Mouse (Mus musculus): ENCODE data around the gene Kif1c.

Kif1c gene

GRCm38 (mm10) chr11:70697376-70697775 lies 3.0 kb upstream of the Kif1c start:
- peak; percentile 37 for DNase-seq (ENCODE audit: low read depth, low spot score)

GRCm38 (mm10) chr11:70699051-70699450 lies 1.3 kb upstream of the Kif1c start:
- no peak for DNase-seq (ENCODE audit: low read depth, low spot score)

- peak; percentile 76 for DNase-seq (ENCODE audit: low read depth, low spot score)
Observed at GRCm38 (mm10) chr11:70700613-70701012, 265 bp downstream of the Kif1c start.

- DNase-seq (ENCODE audit: low read depth, low spot score), result no peak
Observed at GRCm38 (mm10) chr11:70701221-70701955, 1.0 kb downstream of the Kif1c start.

- DNase-seq (ENCODE audit: low read depth, low spot score), result no peak
Observed at GRCm38 (mm10) chr11:70701984-70702733, 1.8 kb downstream of the Kif1c start.

- no peak for DNase-seq (ENCODE audit: low read depth, low spot score)
Observed at GRCm38 (mm10) chr11:70702781-70703180, 2.4 kb downstream of the Kif1c start.

GRCm38 (mm10) chr11:70706127-70706526 lies 5.8 kb downstream of the Kif1c start:
- no peak for DNase-seq (ENCODE audit: low read depth, low spot score)

GRCm38 (mm10) chr11:70711026-70711425 lies 10.7 kb downstream of the Kif1c start:
- no peak for DNase-seq (ENCODE audit: low read depth, low spot score)

GRCm38 (mm10) chr11:70713222-70713621 lies 12.9 kb downstream of the Kif1c start:
- no peak for DNase-seq (ENCODE audit: low read depth, low spot score)

GRCm38 (mm10) chr11:70715832-70716231 lies 15.5 kb downstream of the Kif1c start:
- DNase-seq (ENCODE audit: low read depth, low spot score), result no peak

- DNase-seq (ENCODE audit: low read depth, low spot score), result no peak
Observed at GRCm38 (mm10) chr11:70718481-70718880, 18.1 kb downstream of the Kif1c start.

GRCm38 (mm10) chr11:70720567-70720966 lies 20.2 kb downstream of the Kif1c start:
- no peak for DNase-seq (ENCODE audit: low read depth, low spot score)

GRCm38 (mm10) chr11:70721072-70721471 lies 20.7 kb downstream of the Kif1c start:
- DNase-seq (ENCODE audit: low read depth, low spot score), result no peak

GRCm38 (mm10) chr11:70724706-70725105 lies 24.4 kb downstream of the Kif1c start:
- DNase-seq (ENCODE audit: low read depth, low spot score), result no peak

- no peak for DNase-seq (ENCODE audit: low read depth, low spot score)
Observed at GRCm38 (mm10) chr11:70726585-70726984, 26.2 kb downstream of the Kif1c start.

- no peak for DNase-seq (ENCODE audit: low read depth, low spot score)
Observed at GRCm38 (mm10) chr11:70727385-70727784, 27.0 kb downstream of the Kif1c start.

GRCm38 (mm10) chr11:70730427-70731038 lies 30.2 kb downstream of the Kif1c start:
- DNase-seq (ENCODE audit: low read depth, low spot score), result no peak

GRCm38 (mm10) chr11:70731178-70731577 lies 30.8 kb downstream of the Kif1c start:
- no peak for DNase-seq (ENCODE audit: low read depth, low spot score)

GRCm38 (mm10) chr11:70733256-70733655 lies 32.9 kb downstream of the Kif1c start:
- no peak for DNase-seq (ENCODE audit: low read depth, low spot score)

- no peak for DNase-seq (ENCODE audit: low read depth, low spot score)
Observed at GRCm38 (mm10) chr11:70737749-70738148, 37.4 kb downstream of the Kif1c start.

GRCm38 (mm10) chr11:70741603-70742002 lies 41.3 kb downstream of the Kif1c start:
- DNase-seq (ENCODE audit: low read depth, low spot score), result no peak

- DNase-seq (ENCODE audit: low read depth, low spot score), result no peak
Observed at GRCm38 (mm10) chr11:70742117-70742516, 41.8 kb downstream of the Kif1c start.
